Mouse (Mus musculus) bone marrow macrophage, adult 2 months (primary cell): ENCODE results near the gene Cdhr2.

Experiments used
- CTCF ChIP-seq: IDR thresholded peaks from 2 replicates; pipeline ENCODE4 v1.5.1; 2012; ENCODE audit warnings: low read depth, mild to moderate bottlenecking, low read length, moderate library complexity
- POLR2A ChIP-seq: IDR thresholded peaks from 2 replicates; pipeline ENCODE4 v1.6.1; 2012; ENCODE audit warnings: mild to moderate bottlenecking, low read depth, low read length, borderline replicate concordance

GRCm38 (mm10) chr13:54783235-54783634, 82.0 kb downstream of the Cdhr2 start:
- TF ChIP-seq POLR2A = no peak
- TF ChIP-seq CTCF = no peak
